Mouse (Mus musculus) kidney, postnatal 0 days (tissue): ENCODE measurements around the gene S100a1. TPM values are rescaled to one million over a fixed set of nuclear protein-coding genes. Genes with fewer than 3 reads are reported as not detected.
A peak's percentile ranks its signal among the peaks of the same experiment; 100 is the strongest.

Experiments used
- ATAC-seq: fragments of 200-750 bp; cut with Nextera tagmentation; replicated peaks from 2 replicates; pipeline ENCODE4 v1.8.0; 2017; ENCODE audit warnings: low read depth, moderate number of reproducible peaks, moderate TSS enrichment, moderate library complexity; ENCODE audit not compliant: low FRiP score
- DNase-seq: peaks from one replicate; pipeline ENCODE4 v3.0.0-alpha.2; 2016; ENCODE audit warnings: low spot score
- H3K27ac ChIP-seq: fragments of 300-500 bp; sonication (generic); 2 replicates; pipeline ENCODE4 v1.5.1; 2014; ENCODE audit warnings: mild to moderate bottlenecking
- H3K27me3 ChIP-seq: fragments of 300-500 bp; sonication (generic); 2 replicates; pipeline ENCODE4 v1.6.1; 2014; ENCODE audit warnings: low read length, mixed read lengths; ENCODE audit not compliant: insufficient read depth
- H3K36me3 ChIP-seq: fragments of 300-500 bp; sonication (generic); 2 replicates; pipeline ENCODE4 v1.6.1; 2014; ENCODE audit warnings: low read length, mixed read lengths; ENCODE audit not compliant: insufficient read depth
- H3K4me1 ChIP-seq: fragments of 300-500 bp; sonication (generic); replicated peaks from 2 replicates; pipeline ENCODE4 v1.6.1; 2014; ENCODE audit warnings: antibody characterized with exemption, low read length, mixed read lengths; ENCODE audit not compliant: insufficient read depth
- H3K4me2 ChIP-seq: fragments of 300-500 bp; sonication (generic); 2 replicates; pipeline ENCODE4 v1.6.1; 2014; ENCODE audit warnings: mild to moderate bottlenecking, low read length, moderate library complexity, mixed read lengths
- H3K4me3 ChIP-seq: fragments of 300-500 bp; sonication (generic); replicated peaks from 2 replicates; pipeline ENCODE4 v1.5.1; 2014; ENCODE audit warnings: low read depth, low read length
- H3K9ac ChIP-seq: fragments of 300-500 bp; sonication (generic); 2 replicates; pipeline ENCODE4 v1.6.1; 2014; ENCODE audit warnings: low read depth, low read length
- H3K9me3 ChIP-seq: fragments of 300-500 bp; sonication (generic); replicated peaks from 2 replicates; pipeline ENCODE4 v1.6.1; 2016; ENCODE audit warnings: low read length, inconsistent platforms, mixed read lengths
- CTCF ChIP-seq: IDR thresholded peaks from 2 replicates; pipeline ENCODE4 v1.5.1; 2016; ENCODE audit warnings: antibody characterized with exemption, low read depth, mild to moderate bottlenecking, moderate library complexity
- WGBS: fragments of 180-500 bp; shearing (Covaris S2); extraction: QIAGEN DNeasy Blood & Tissue Kit; methylation state at CpG from one replicate; pipeline ENCODE4 v1.1.7; 2014; 5-methylcytosine and 5-hydroxymethylcytosine counted together
- polyA plus RNA-seq: library from polyadenylated mRNA; unstranded; fragments of >200 nt; fragmentation: Nextera tagmentation; extraction: Ambion mirVana; gene quantifications from 2 replicates; pipeline ENCODE4 v1.2.1, GENCODE M21; 2015

The S100a1 gene
- polyA plus RNA-seq, 1 experiment from 2014 or later: 353 TPM

DNA sequence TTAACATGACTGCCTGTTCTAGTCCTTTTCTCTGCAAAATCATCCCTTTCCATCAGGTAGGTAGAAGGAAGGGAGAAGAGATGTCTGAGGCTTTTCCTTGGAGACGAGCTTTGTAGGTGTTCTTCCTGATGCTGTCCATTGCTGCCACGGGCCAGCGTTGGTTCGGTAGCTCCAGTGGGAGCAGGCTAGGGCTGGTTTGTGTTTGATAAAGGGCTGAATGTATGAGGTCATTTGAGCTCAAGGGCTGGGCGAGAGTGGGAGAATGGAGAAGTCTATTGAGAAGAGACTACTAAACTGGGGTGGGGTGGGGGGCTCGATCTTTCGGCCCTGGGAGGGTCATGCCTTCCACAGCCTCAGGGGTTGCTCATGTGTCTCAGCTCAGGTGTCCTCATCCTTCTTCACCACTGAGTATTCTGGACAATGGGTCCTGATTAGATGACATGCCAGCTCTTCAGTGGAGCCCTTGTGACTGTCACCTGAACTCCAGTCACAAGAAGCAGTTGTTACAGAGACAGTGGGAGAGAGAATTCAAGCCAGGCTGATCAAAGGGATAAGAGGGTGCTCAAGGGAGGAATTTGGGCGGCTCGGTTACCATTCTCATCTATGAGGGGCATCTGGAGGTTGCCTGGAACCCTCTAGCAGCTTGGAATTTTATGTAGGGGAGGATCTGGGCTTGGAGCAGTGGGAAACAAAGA, 1.1 kb downstream of the S100a1 start:
- Histone ChIP-seq H3K27ac (peak overlapping the region; percentile 81), H3K4me1 (peaks cover 16% of the 10 kb centered on the region), H3K27me3 (no peaks in the 10 kb centered on the region), H3K4me2 (peak overlapping the region; percentile 84), H3K9me3 (no peaks in the 10 kb centered on the region), H3K9ac (0 out of 2 replicates have a peak overlapping the region, but pooled peaks have one; percentile 58), H3K36me3 (no peaks in the 10 kb centered on the region), H3K4me3 (peak overlapping the region; percentile 46; the same call in 1 of the 2 replicates)
- no peak for ATAC-seq
- DNase-seq: peak; percentile 27
- 57% methylated on average over 9 of the region's 9 CpGs for WGBS
- no peak for TF ChIP-seq CTCF

DNA sequence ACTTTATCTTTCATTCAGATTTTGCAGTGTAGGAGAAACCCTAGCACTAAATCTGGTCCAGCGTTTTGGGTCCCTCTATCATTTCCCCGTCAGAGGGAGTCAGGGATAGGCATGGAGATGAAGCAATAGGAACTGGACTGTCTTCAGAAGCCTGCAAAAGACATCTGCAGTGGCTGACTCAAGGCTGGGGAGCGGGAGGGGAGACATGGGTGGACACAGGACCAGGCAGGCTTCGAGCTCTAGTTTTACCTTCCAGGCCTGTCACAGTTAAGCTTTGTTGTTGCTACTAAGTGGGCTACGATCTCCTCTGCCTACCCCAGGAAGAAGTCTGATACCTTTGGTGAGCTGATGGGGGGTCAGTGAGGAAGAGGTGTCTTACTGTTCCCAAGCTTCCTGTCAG, 1.9 kb downstream of the S100a1 start:
- DNase-seq: no peak
- WGBS: 77% methylated on average over 5 of the region's 5 CpGs
- H3K4me1 ChIP-seq: peaks cover 16% of the 10 kb centered on the region

DNA sequence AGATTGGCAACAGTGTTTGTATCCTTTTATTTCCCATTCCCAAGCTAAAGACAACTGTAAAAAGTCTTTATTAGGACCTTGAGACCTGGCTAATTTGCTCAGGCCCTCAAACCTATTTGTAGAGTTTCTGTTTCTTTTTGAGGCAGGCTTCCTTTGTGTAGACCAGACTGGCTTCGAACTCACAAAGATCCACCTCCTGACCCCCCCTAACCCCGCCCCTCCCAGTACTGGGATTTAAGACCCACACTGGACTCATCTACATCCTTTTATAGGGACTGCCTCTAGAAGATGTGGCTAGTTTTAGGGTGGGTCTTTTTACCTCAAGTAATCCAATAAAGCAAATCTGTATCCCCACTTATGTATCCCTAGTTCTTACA, 4.5 kb downstream of the S100a1 start:
- Histone ChIP-seq H3K9ac (no peak overlapping the region), H3K4me3 (peak overlapping the region; percentile 95), H3K4me1 (peaks cover 6% of the 10 kb centered on the region), H3K9me3 (no peaks in the 10 kb centered on the region), H3K36me3 (peaks cover 11% of the 10 kb centered on the region), H3K4me2 (peak overlapping the region; percentile 76), H3K27ac (peak overlapping the region; percentile 98), H3K27me3 (no peaks in the 10 kb centered on the region)
- no peak for ATAC-seq
- WGBS: 26% methylated on average over 2 of the region's 2 CpGs
- no peak for DNase-seq
- TF ChIP-seq CTCF: no peak

More for the DNA sequence above, 1.9 kb downstream of the S100a1 start:
- no peak for ATAC-seq
- H3K9me3 ChIP-seq: no peaks in the 10 kb centered on the region
- TF ChIP-seq CTCF: no peak
- no peaks in the 10 kb centered on the region for H3K36me3 ChIP-seq
- H3K27ac ChIP-seq: no peak overlapping the region
- no peak overlapping the region for H3K4me3 ChIP-seq
- no peak overlapping the region for H3K9ac ChIP-seq
- no peaks in the 10 kb centered on the region for H3K27me3 ChIP-seq
- no peak overlapping the region for H3K4me2 ChIP-seq

DNA sequence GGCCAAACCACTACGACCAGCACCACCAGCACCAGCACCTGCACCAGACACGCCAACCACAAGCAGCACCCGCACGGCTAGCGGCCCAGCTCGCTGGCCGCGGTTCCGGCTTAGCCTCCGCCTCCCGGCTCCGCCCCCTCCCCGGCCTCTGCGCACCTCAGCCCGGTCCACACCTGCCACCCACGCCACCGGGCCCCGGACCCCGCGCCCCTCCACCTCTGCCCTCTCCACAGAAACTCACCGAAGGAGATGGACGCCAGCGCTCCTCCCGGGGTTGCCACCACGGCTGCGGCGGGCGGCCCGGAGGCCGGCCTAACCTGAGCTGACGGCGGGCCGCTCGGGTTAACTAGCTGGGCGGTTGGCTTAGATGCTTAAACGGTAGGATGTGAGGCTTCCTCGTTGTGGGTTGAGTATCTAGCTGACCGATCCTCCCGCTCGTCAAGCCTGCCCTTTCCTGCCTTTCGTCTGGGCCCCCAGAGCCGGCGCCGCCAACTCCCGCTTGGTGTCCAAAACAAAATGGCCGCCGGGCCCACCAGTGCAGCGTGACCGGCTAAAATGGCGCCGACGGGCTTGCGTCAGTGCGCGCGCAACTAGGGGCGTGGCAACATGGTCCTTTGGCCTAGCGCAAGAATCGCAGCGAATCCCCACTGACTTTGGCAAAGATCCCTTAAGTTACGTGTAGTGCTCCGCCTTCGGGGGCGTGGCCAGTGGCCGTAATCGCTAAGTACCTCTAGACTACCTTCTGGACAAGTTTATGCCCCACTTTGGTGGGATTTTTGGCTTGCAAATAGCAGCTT, 5.0 kb downstream of the S100a1 start, which contains the start of gene Chtop:
Gene Chtop (minus strand): TSS at position 549 of the 797 bp plus-strand sequence.
- Histone ChIP-seq H3K27ac (peak within 1 kb of the TSS; percentile 98), H3K9ac (peak within 1 kb of the TSS; percentile 99), H3K27me3 (no peaks in the 10 kb centered on the region), H3K9me3 (no peaks in the 10 kb centered on the region), H3K4me2 (peak within 1 kb of the TSS; percentile 76), H3K36me3 (peaks cover 14% of the 10 kb centered on the region), H3K4me1 (peaks cover 6% of the 10 kb centered on the region), H3K4me3 (peak within 1 kb of the TSS; percentile 95)
- DNase-seq (peak; percentile 99), ATAC-seq (peak; percentile 92)
- 0 out of 2 replicates have a peak, but pooled peaks have one; percentile 1 for TF ChIP-seq CTCF
- under 1% methylated on average over 64 of the region's 66 CpGs for WGBS

DNA sequence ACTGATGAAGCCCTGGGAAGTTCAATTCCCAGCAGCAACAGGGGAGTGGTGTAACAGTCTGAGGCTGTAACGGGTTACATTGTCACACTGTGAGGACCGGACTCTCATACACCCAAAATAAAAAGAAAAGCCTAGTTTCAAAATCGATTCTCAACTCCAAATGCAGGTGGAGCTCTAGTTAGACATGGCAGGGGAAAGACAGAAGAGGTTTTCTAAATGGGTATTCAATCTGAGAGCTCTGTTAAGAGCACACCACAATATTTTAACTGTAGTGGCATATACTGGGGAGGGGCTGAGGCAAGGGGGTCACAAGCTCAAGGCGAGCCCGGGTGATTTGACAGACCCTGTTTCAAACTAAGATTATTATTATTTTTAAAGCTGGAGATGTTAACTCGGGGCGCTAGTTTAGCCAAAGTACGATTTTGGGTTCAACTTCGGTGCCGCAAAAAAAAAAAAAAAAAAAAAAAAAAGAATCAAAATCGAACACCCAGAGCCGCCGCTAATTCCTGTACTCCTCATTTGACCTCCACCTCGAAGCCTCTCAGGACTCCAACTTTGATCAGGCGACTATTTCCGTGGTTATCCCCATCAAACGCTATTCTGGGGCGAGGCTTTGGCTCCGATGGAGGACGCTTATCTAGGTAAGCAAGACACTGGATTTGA, 5.8 kb downstream of the S100a1 start:
- H3K4me1 ChIP-seq: peaks cover 4% of the 10 kb centered on the region
- H3K4me2 ChIP-seq: peak overlapping the region; percentile 76
- H3K9ac ChIP-seq: peak overlapping the region; percentile 99
- DNase-seq (peak; percentile 31), ATAC-seq (no peak)
- peak overlapping the region; percentile 95 for H3K4me3 ChIP-seq
- no peaks in the 10 kb centered on the region for H3K9me3 ChIP-seq
- TF ChIP-seq CTCF: peak; percentile 29; the same call in 1 of the 2 replicates
- no peaks in the 10 kb centered on the region for H3K27me3 ChIP-seq
- WGBS: 2% methylated on average over 20 of the region's 20 CpGs
- peak overlapping the region; percentile 98 for H3K27ac ChIP-seq
- peaks cover 21% of the 10 kb centered on the region for H3K36me3 ChIP-seq

DNA sequence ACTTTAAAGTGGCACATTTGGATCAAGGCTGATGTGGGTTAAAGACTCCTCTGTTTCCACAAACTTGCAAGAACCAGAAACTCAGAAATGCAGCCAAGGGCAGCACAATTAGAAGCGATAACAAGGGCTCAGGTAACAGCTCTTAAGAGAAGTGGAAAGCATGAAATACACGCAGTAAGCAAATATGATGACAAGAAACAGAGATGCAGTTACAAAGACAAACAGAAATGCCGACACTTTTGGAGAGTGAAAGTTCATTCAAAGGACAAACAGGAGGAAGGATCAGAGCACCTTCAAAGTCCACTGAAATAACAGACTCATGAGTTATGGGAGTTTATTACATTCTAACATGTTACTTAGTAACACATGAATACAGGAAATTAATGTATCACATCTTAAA, 7.8 kb downstream of the S100a1 start:
- H3K9ac ChIP-seq: no peak overlapping the region
- H3K4me3 ChIP-seq: no peak overlapping the region
- 67% methylated on average over 3 of the region's 3 CpGs for WGBS
- H3K9me3 ChIP-seq: no peaks in the 10 kb centered on the region
- H3K27me3 ChIP-seq: no peaks in the 10 kb centered on the region
- no peak overlapping the region for H3K27ac ChIP-seq
- no peak overlapping the region for H3K4me2 ChIP-seq
- DNase-seq (no peak), ATAC-seq (no peak)
- TF ChIP-seq CTCF: no peak
- H3K4me1 ChIP-seq: no peaks in the 10 kb centered on the region
- peaks cover 31% of the 10 kb centered on the region for H3K36me3 ChIP-seq
